Mouse (Mus musculus): ENCODE data around the gene Glyr1. TPM values are rescaled to one million over a fixed set of nuclear protein-coding genes. Genes with fewer than 3 reads are reported as not detected.
A peak's percentile ranks its signal among the peaks of the same experiment; 100 is the strongest.

Gene Glyr1
- polyA plus RNA-seq, 1 experiment: 45.6 TPM

DNA sequence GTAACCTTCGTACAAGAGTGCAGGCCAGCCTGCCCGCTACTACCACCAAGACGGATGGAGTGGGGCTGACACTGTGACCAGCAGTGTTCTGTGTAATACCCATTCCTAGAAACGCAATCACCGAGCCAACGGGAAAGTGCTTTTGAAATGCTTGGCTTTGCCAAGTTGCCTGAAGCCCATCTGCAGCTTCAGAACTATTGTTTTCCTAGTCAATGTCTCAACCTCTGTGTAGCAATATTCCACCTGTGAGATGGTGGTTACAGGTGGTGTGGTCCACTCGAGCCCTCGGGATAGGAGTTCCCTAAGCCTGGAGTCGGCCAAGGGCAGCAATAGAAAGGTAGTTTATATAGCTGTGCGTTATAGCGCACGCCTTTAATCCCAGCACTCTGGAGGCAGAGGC, 64.9 kb downstream of the Glyr1 start:
- Histone ChIP-seq H3K4me1 (ENCODE audit: control insufficient read depth, insufficient read depth, insufficient read length, low read length) (no peaks in the 10 kb centered on the region), H3K27ac (replicated peaks; ENCODE audit: low read depth, low read length) (no peak overlapping the region), H3K4me3 (ENCODE audit: insufficient read depth, low read depth, low read length) (no peak overlapping the region)

DNA sequence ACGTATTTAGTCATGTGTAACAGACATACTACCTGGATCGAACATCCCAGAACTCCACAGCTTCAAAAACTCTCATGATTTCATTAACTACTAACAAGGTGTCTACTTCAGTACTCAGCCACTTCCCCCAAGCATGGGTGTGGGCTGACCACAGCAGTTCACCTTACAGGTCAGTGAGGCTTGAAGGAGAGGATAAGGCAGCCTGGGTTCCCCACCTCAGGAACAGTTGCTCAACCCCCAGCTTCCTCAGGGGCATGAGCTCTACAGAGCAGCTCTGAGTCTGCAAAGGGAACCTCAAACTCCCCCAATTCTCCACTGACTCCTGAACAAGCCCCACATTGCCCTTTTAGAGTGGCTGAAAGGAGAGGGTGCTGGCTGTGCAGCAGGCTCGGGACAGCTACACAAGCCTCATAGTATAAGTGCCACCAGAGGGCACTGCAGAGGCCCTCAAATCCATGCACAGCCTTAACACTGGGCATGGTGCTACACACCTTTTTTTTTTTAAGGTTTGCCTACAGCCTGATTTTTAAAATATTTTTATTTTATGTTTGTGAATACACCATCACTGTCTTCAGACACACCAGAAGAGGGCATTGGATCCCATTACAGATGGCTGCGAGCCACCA, 69.8 kb downstream of the Glyr1 start:
- H3K27ac ChIP-seq (replicated peaks; ENCODE audit: low read depth, low read length): no peak overlapping the region
- no peaks in the 10 kb centered on the region for H3K4me1 ChIP-seq (ENCODE audit: control insufficient read depth, insufficient read depth, insufficient read length, low read length)

DNA sequence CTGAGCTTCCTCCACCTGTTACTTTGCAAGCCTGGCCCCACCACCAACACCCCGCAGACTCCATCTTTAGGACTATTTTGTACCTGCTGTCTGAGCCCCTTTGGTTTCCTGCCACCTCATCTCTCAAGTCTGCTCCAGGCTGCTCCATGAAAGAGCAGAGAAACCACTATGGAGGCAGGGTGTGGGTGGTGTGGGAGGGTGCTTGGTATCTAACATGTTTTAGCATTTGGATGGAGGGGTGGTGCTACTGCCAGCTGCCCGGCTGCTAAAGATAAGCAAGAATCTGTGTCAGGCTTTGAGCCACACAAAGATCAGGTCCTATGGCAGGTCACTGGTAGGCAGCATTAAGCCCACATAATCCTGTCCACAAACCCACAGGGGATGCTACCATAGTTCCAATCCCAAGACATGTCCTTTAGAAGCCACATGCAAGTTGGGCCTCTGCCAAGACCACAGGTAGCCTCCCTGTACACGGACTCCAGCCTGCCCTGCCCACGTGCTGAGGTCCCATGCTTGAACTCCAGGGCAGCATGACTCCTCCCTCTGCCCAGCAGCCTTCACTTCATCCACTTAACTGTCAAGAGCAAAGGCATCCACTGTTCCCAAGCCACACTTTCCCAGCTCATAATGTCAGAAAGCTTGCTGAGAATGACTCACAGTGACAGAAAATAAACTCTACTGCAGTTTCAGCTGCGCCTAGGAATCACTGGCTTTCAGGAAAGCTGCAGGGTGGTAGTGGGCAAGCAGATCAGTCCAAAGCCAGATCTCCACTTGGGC, 71.2 kb downstream of the Glyr1 start:
- H3K4me3 ChIP-seq (ENCODE audit: insufficient read depth, low read depth, low read length): no peak overlapping the region
- no peaks in the 10 kb centered on the region for H3K4me1 ChIP-seq (ENCODE audit: control insufficient read depth, insufficient read depth, insufficient read length, low read length)
- no peak overlapping the region for H3K27ac ChIP-seq (replicated peaks; ENCODE audit: low read depth, low read length)

More for the DNA sequence above, 69.8 kb downstream of the Glyr1 start:
- no peak overlapping the region for H3K4me3 ChIP-seq (ENCODE audit: insufficient read depth, low read depth, low read length)

DNA sequence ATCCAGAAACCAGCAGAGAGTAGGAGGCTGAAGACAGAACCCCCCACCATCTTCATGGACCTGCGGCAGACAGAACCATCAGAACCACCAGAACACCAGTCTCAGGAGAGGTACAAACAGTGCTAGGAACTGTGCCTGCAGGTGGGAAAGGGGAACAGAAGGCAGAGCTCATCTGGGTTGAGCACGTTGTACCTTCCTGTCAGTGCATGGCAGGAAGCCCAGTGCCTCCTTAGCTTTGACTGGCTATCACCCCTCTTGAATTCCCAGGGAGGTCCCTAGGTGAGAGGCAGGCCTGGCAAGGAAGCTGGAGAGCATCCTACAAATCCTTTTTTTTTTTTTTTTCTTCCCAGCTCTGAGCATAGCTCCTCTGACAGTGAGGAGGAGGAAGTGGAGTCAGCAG, 73.5 kb downstream of the Glyr1 start:
- Histone ChIP-seq H3K27ac (replicated peaks; ENCODE audit: low read depth, low read length) (no peak overlapping the region), H3K4me1 (ENCODE audit: control insufficient read depth, insufficient read depth, insufficient read length, low read length) (0 out of 2 replicates have a peak, but pooled peaks cover 3% of the 10 kb centered on the region)

DNA sequence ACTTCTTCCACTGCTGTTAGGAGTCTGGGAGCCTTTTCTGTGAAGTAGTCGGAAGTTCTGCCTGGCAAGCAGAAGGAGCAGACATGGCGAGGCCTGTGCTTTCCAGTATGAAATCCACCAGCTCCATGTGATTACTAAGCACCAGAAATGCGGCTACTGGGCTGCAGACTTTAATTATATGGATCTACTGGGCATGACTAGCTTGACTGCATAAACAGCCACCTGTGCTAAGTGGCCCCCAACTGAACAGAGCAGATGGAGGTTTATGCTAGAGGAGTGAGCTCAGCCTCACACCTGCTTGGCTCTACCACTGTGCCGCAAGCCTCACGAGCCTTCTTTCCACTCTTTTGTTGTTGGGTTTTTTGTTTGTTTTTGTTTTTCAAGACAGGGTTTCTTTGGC, 75.1 kb downstream of the Glyr1 start:
- no peak overlapping the region for H3K4me3 ChIP-seq (ENCODE audit: insufficient read depth, low read depth, low read length)
- no peak overlapping the region for H3K27ac ChIP-seq (replicated peaks; ENCODE audit: low read depth, low read length)
- 0 out of 2 replicates have a peak, but pooled peaks cover 3% of the 10 kb centered on the region for H3K4me1 ChIP-seq (ENCODE audit: control insufficient read depth, insufficient read depth, insufficient read length, low read length)

More for the DNA sequence above, 73.5 kb downstream of the Glyr1 start:
- no peak overlapping the region for H3K4me3 ChIP-seq (ENCODE audit: insufficient read depth, low read depth, low read length)

DNA sequence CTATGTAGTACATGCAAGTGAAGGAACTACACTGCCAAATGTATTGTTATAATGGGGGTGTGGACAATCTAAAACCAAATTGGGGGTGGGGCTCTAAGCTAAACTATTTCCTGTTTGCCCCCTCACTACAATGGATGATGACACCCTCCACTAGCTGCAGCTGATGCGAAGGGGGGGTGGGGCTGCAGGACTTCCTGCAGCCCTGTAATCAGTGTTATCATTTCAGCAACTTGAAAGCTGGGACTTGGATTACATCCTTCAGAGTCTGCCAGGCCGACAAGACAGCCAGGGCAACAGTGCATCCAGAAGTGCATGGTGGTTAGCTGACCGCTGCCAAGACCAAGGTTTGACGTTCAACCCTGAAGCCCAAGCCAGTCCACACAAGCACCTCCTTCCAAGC, 78.0 kb downstream of the Glyr1 start:
- Histone ChIP-seq H3K4me3 (ENCODE audit: insufficient read depth, low read depth, low read length) (no peak overlapping the region), H3K27ac (replicated peaks; ENCODE audit: low read depth, low read length) (no peak overlapping the region)

DNA sequence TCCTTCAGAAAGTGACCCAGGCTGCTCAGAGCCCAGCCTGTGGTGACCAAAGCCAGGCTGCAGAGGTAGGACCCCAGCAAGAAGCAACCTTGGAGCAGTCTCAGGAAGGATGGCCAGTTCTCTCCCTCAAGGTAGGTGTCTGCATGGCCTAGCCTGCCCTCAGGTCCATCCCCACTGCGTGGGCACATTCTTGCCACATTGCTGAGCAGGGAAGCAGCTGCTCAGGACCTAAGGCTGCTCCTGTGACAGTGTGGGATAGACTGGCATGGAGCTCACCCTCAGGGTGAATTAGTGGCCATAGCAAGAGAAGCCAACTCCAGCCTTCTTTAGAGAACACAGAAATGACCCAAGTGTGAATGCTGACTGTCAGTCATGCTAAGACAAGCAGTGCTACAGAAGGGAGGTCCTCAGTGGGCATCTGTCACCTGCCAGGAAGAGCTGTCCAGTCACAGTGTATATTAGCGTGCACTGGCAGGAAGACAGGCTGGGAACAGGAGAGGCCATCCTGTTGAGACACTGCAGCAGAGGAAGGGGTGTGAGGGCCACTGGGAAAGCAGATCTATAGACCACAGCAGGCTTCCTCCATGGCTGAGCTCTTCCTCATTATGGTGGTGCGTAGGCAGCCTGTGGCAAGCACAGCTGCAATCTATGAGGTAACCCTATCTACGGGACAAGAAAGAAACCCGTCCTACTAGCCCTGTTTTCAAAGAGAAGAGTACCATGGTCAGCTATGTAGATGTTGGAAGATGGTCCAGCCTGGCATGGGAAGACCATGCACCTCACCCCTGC, 80.4 kb downstream of the Glyr1 start:
- H3K4me3 ChIP-seq (ENCODE audit: insufficient read depth, low read depth, low read length): no peak overlapping the region
- no peak overlapping the region for H3K27ac ChIP-seq (replicated peaks; ENCODE audit: low read depth, low read length)

More for the DNA sequence above, 78.0 kb downstream of the Glyr1 start:
- 0 out of 2 replicates have a peak, but pooled peaks cover 3% of the 10 kb centered on the region for H3K4me1 ChIP-seq (ENCODE audit: control insufficient read depth, insufficient read depth, insufficient read length, low read length)

DNA sequence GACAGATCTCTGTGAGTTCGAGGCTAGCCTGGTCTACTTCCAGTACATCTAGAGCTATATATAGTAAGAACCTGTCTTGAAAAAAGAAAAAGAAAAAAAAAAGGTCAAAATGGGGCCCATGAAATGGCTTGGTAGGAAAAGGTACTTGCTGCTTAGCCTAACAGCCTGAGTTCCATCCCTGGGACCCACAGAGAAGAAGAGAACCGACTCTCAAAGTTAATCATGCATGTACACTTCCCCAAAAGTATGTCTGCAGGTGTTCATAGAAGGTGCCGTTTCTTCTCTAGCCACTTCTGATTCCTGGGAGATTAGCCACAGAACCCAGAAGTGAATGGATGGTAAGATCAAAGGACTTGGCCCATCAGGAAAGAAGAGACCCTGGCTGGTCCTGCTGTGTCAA, 81.2 kb downstream of the Glyr1 start:
- Histone ChIP-seq H3K4me1 (ENCODE audit: control insufficient read depth, insufficient read depth, insufficient read length, low read length) (peaks cover 4% of the 10 kb centered on the region), H3K4me3 (ENCODE audit: insufficient read depth, low read depth, low read length) (no peak overlapping the region), H3K27ac (replicated peaks; ENCODE audit: low read depth, low read length) (no peak overlapping the region)

More for the DNA sequence above, 80.4 kb downstream of the Glyr1 start:
- 0 out of 2 replicates have a peak, but pooled peaks cover 3% of the 10 kb centered on the region for H3K4me1 ChIP-seq (ENCODE audit: control insufficient read depth, insufficient read depth, insufficient read length, low read length)

DNA sequence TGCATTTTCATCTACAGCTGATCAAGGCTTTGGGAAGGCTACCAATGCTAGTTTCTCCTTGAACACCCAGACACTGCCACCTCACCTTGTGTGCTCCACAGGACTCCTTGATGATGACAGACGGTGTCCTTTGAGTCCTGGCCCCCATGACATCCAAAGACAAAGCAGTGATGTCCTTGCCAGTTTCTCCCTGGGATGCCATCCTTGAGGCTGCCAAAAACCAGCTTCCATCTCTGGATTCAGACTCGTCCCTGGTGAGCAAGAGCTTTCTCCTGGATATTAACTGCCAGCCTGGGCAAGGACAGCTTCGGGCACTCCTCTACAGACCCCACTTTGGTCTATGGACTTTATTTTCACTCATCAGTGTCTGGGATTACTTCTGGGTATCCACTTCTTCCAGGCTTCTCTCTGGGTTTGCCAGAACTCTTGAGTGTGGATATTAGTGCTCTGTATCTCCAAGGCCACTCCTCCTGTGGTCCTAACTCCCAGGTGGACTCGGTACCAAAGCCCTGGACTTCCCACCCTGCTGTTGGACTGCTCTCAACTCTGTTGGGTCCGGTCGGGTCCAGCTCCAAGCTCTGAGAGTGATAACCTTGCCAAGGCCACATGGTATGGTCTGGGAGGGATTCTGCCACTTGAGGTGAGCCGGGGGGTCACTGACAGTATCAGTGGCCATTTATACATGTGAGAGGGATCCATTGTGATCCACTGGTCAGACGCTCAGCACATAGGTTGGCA, 84.1 kb downstream of the Glyr1 start:
- Histone ChIP-seq H3K4me1 (ENCODE audit: control insufficient read depth, insufficient read depth, insufficient read length, low read length) (peaks cover 4% of the 10 kb centered on the region), H3K4me3 (ENCODE audit: insufficient read depth, low read depth, low read length) (no peak overlapping the region), H3K27ac (replicated peaks; ENCODE audit: low read depth, low read length) (no peak overlapping the region)

DNA sequence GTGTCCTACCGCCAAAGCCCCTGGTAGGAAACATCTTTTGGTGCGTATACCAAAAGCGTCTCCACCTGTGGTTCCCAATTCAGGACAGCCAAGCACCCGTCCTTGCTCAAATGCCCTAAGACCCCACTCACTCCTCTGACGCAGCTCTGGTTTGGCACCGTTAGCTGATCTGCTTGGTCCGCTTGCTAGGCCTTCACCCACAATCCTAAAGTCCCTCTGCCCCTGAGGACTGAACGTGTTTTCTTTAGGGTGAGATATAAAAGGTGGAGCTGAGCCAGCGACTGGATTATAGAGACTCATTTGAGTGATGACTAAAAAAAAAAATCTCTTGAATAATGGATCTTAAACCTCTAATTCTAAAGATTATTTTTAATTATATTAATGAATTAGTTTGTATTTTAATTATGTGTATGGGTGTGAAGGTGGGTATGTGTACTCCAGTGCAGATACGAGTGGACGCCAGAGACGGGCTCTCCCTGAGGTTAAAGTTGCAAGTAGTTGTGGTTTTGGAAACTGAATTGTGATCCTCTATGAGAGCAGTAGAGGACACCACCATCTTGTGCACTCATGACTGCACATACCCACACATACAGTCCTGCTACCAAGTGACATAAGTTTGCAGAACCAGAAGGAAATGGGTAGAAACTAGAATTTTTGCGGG, 84.8 kb downstream of the Glyr1 start:
- Histone ChIP-seq H3K4me3 (ENCODE audit: insufficient read depth, low read depth, low read length) (peak overlapping the region; percentile 69), H3K4me1 (ENCODE audit: control insufficient read depth, insufficient read depth, insufficient read length, low read length) (peaks cover 4% of the 10 kb centered on the region), H3K27ac (replicated peaks; ENCODE audit: low read depth, low read length) (peak overlapping the region; percentile 46)

Other genes starting within 250 kb of the Glyr1 start
- gene 4930562C15Rik, start 214.4 kb downstream of the Glyr1 start, polyA plus RNA-seq (2012; ENCODE audit: insufficient read depth, insufficient read length, missing spikeins): not detected in 2 replicates
- 14.2 and 16.7 TPM in 2 replicates for gene Ubald1, start 169.5 kb downstream of the Glyr1 start, polyA plus RNA-seq (2012; ENCODE audit: insufficient read depth, insufficient read length, missing spikeins)
- 50.6 and 52.6 TPM in 2 replicates for gene Mgrn1, start 163.6 kb downstream of the Glyr1 start, polyA plus RNA-seq (2012; ENCODE audit: insufficient read depth, insufficient read length, missing spikeins)
- 34.4 and 43.4 TPM in 2 replicates for gene Nudt16l1, start 111.1 kb downstream of the Glyr1 start, polyA plus RNA-seq (2012; ENCODE audit: insufficient read depth, insufficient read length, missing spikeins)
- 12.0 and 14.1 TPM in 2 replicates for gene Anks3, start 85.7 kb downstream of the Glyr1 start, polyA plus RNA-seq (2012; ENCODE audit: insufficient read depth, insufficient read length, missing spikeins)
- gene Sept12, start 52.0 kb downstream of the Glyr1 start, polyA plus RNA-seq (2012; ENCODE audit: insufficient read depth, insufficient read length, missing spikeins): not detected in 2 replicates
- gene Smim22, start 42.6 kb downstream of the Glyr1 start, polyA plus RNA-seq (2012; ENCODE audit: insufficient read depth, insufficient read length, missing spikeins): not detected in 2 replicates
- 26.5 and 29.3 TPM in 2 replicates for gene Rogdi, start 36.3 kb downstream of the Glyr1 start, polyA plus RNA-seq (2012; ENCODE audit: insufficient read depth, insufficient read length, missing spikeins)
- gene Ubn1, start 194 bp upstream of the Glyr1 start, polyA plus RNA-seq (2012; ENCODE audit: insufficient read depth, insufficient read length, missing spikeins): 8.3 and 9.3 TPM in 2 replicates
- gene Ppl, start 82.6 kb upstream of the Glyr1 start, polyA plus RNA-seq (2012; ENCODE audit: insufficient read depth, insufficient read length, missing spikeins): 1.2 and 2.5 TPM in 2 replicates
- gene Sec14l5, start 97.2 kb upstream of the Glyr1 start, polyA plus RNA-seq (2012; ENCODE audit: insufficient read depth, insufficient read length, missing spikeins): 0.38 TPM in 1 of 2 replicates, not detected in the other
- gene Nagpa, start 154.1 kb upstream of the Glyr1 start, polyA plus RNA-seq (2012; ENCODE audit: insufficient read depth, insufficient read length, missing spikeins): 8.9 and 12.7 TPM in 2 replicates
- not detected in 2 replicates for gene AU021092, start 172.4 kb upstream of the Glyr1 start, polyA plus RNA-seq (2012; ENCODE audit: insufficient read depth, insufficient read length, missing spikeins)
- 20.0 and 20.2 TPM in 2 replicates for gene Alg1, start 183.8 kb upstream of the Glyr1 start, polyA plus RNA-seq (2012; ENCODE audit: insufficient read depth, insufficient read length, missing spikeins)
- 29.4 and 34.0 TPM in 2 replicates for gene Eef2kmt, start 206.1 kb upstream of the Glyr1 start, polyA plus RNA-seq (2012; ENCODE audit: insufficient read depth, insufficient read length, missing spikeins)

Measured in brown adipose tissue, adult 24 weeks (tissue).